10 mouse cellular contexts compared by ENCODE assay signal in the genomic region with DNA sequence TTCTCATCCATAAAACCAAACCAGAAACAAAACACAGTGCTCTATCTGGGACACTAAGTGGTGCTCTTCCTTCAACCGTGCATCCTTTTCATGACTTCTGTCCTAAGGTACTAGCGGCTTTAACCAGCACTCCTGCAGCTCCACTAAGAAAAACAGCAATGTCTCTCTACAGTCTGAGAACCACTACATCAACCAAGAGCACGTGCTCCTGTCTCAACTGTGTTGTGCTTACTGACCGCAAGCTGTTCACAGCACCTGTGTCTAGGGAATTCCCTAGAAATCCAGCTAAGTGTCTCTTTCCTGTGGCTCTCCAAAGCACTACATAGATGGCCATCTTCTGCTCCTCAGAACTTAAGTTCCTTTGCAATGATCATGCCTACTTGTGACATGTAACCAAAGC. TPM values are rescaled to one million over a fixed set of nuclear protein-coding genes. Genes with fewer than 3 reads are reported as not detected.
A peak's percentile ranks its signal among the peaks of the same experiment; 100 is the strongest.
DNase-seq lines count a peak whose midpoint lies in the region; ATAC-seq and TF ChIP-seq lines count a peak whose summit lies in the region.
"Had no signal": no experiment of that assay in that cellular context is flagged by ENCODE, and none has a peak within 500 bp of the region (broad histone marks: within the 10 kb centered on the region; RNA-seq: fewer than 3 reads in every experiment).

No protein-coding gene starts in this region.

- peak overlapping the region; percentile 49; the same call in 1 of the 2 replicates for H3K27ac ChIP-seq in liver, embryonic 11.5 days (ENCODE audit: low read depth, low read length)
- H3K27ac ChIP-seq in forebrain, embryonic 12.5 days, result peak overlapping the region; percentile 46
- H3K27ac ChIP-seq in limb, embryonic 12.5 days, result peak overlapping the region; percentile 25; the same call in 1 of the 2 replicates
- H3K27ac ChIP-seq in stomach, embryonic 14.5 days (ENCODE audit: low read length), result no peak overlapping the region
- H3K27ac ChIP-seq in cerebellum, adult 2 months (ENCODE audit: insufficient read depth, low read length), result no peak overlapping the region

- H3K9me3 ChIP-seq in liver, embryonic 11.5 days (ENCODE audit: control insufficient read depth, low read length), result no peaks in the 10 kb centered on the region
- no peaks in the 10 kb centered on the region for H3K9me3 ChIP-seq in forebrain, embryonic 12.5 days
- H3K9me3 ChIP-seq in limb, embryonic 12.5 days, result 0 out of 2 replicates have a peak, but pooled peaks cover 7% of the 10 kb centered on the region
- no peaks in the 10 kb centered on the region for H3K9me3 ChIP-seq in stomach, embryonic 14.5 days (ENCODE audit: control insufficient read depth, low read depth, low read length)

- no peak for DNase-seq in liver, embryonic 11.5 days (ENCODE audit: low spot score)
- no peak for DNase-seq in liver
- DNase-seq in cerebellum, adult 2 months, result no peak
- no peak for DNase-seq in frontal cortex, postnatal 14 days (ENCODE audit: low spot score in 2 of 2)
- DNase-seq: lung, adult 18-20 months; right cerebral cortex, postnatal 25 days had no signal

- peak overlapping the region; percentile 68 for H3K4me2 ChIP-seq in liver, embryonic 11.5 days
- H3K4me2 ChIP-seq in forebrain, embryonic 12.5 days, result peak overlapping the region; percentile 79
- peak overlapping the region; percentile 67 for H3K4me2 ChIP-seq in limb, embryonic 12.5 days
- peak overlapping the region; percentile 75; the same call in 1 of the 2 replicates for H3K4me2 ChIP-seq in stomach, embryonic 14.5 days (replicated peaks; ENCODE audit: low read depth, low read length)

- peaks cover 58% of the 10 kb centered on the region for H3K36me3 ChIP-seq in liver, embryonic 11.5 days (ENCODE audit: control insufficient read depth, insufficient read depth, low read length)
- H3K36me3 ChIP-seq in forebrain, embryonic 12.5 days (replicated peaks), result peaks cover 65% of the 10 kb centered on the region
- peaks cover 78% of the 10 kb centered on the region for H3K36me3 ChIP-seq in limb, embryonic 12.5 days
- peaks cover 63% of the 10 kb centered on the region for H3K36me3 ChIP-seq in stomach, embryonic 14.5 days (ENCODE audit: control insufficient read depth, insufficient read depth, low read length)

- no peak for TF ChIP-seq POLR2A in cerebellum, adult 2 months (IDR thresholded peaks at IDR 0.05; ENCODE audit: borderline replicate concordance, insufficient read depth, low read length)

- peaks cover 35% of the 10 kb centered on the region for H3K4me1 ChIP-seq in liver, embryonic 11.5 days (replicated peaks; ENCODE audit: control insufficient read depth, insufficient read depth, low read length)
- peaks cover 40% of the 10 kb centered on the region for H3K4me1 ChIP-seq in forebrain, embryonic 12.5 days
- H3K4me1 ChIP-seq in limb, embryonic 12.5 days (replicated peaks), result peaks cover 34% of the 10 kb centered on the region
- peaks cover 21% of the 10 kb centered on the region for H3K4me1 ChIP-seq in stomach, embryonic 14.5 days (ENCODE audit: control insufficient read depth, insufficient read depth, low read length)
- peaks cover 3% of the 10 kb centered on the region; the same call in 1 of the 2 replicates for H3K4me1 ChIP-seq in cerebellum, adult 2 months (ENCODE audit: control insufficient read depth, insufficient read depth, low read length)

- H3K9ac ChIP-seq in liver, embryonic 11.5 days (ENCODE audit: low read depth, low read length), result peak overlapping the region; percentile 96
- 0 out of 2 replicates have a peak overlapping the region, but pooled peaks have one; percentile 5 for H3K9ac ChIP-seq in forebrain, embryonic 12.5 days
- H3K9ac ChIP-seq in limb, embryonic 12.5 days (replicated peaks), result peak overlapping the region; percentile 42
- H3K9ac ChIP-seq in stomach, embryonic 14.5 days (replicated peaks; ENCODE audit: low read depth, low read length), result no peak overlapping the region

- H3K4me3 ChIP-seq in liver, embryonic 11.5 days (ENCODE audit: low read depth, low read length), result peak overlapping the region; percentile 95
- peak overlapping the region; percentile 7 for H3K4me3 ChIP-seq in forebrain, embryonic 12.5 days (replicated peaks)
- H3K4me3 ChIP-seq in limb, embryonic 12.5 days (replicated peaks), result peak overlapping the region; percentile 95
- no peak overlapping the region for H3K4me3 ChIP-seq in stomach, embryonic 14.5 days (ENCODE audit: low read depth, low read length)
- H3K4me3 ChIP-seq in cerebellum, adult 2 months (replicated peaks; ENCODE audit: insufficient read depth, low read depth, low read length), result no peak overlapping the region

- no peaks in the 10 kb centered on the region for H3K27me3 ChIP-seq in liver, embryonic 11.5 days (replicated peaks; ENCODE audit: control insufficient read depth, insufficient read depth, low read length)
- H3K27me3 ChIP-seq in forebrain, embryonic 12.5 days, result no peaks in the 10 kb centered on the region
- H3K27me3 ChIP-seq in limb, embryonic 12.5 days, result no peaks in the 10 kb centered on the region
- H3K27me3 ChIP-seq in stomach, embryonic 14.5 days (ENCODE audit: control insufficient read depth, insufficient read depth, low read length), result no peaks in the 10 kb centered on the region
- H3K27me3 ChIP-seq in cerebellum, adult 2 months (ENCODE audit: control insufficient read depth, insufficient read depth, low read length), result no peaks in the 10 kb centered on the region

- 73% methylated on average over 4 of the region's 4 CpGs for WGBS in liver, embryonic 11.5 days
- WGBS in forebrain, embryonic 12.5 days, result 74% methylated on average over 4 of the region's 4 CpGs
- WGBS in limb, embryonic 12.5 days, result 53% methylated on average over 4 of the region's 4 CpGs
- WGBS in stomach, embryonic 14.5 days, result 43% methylated on average over 4 of the region's 4 CpGs
- WGBS in cerebellum, adult 2 months, result 25% methylated on average over 4 of the region's 4 CpGs

- no peak for TF ChIP-seq CTCF in cerebellum, adult 2 months (IDR thresholded peaks at IDR 0.05; ENCODE audit: borderline replicate concordance, insufficient read depth, low read depth, low read length)

- ATAC-seq in liver, embryonic 11.5 days (replicated peaks; ENCODE audit: low FRiP score), result no peak
- ATAC-seq in forebrain, embryonic 12.5 days (ENCODE audit: low FRiP score), result no peak
- no peak for ATAC-seq in limb, embryonic 12.5 days (ENCODE audit: insufficient number of reproducible peaks, insufficient read depth, low FRiP score, low TSS enrichment, low read depth)
- no peak for ATAC-seq in stomach, embryonic 14.5 days (ENCODE audit: insufficient number of reproducible peaks, insufficient read depth, low FRiP score, low read depth)
- no peak for ATAC-seq in inflammation-experienced regulatory T-cells, adult 6 months

RNA-seq across cellular contexts. Expression of gene Srrt, which starts 2.7 kb away (rescaled TPM):
- 165 and 169 TPM in 2 replicates for polyA plus RNA-seq in liver, embryonic 11.5 days (2014; fragmentation: Nextera tagmentation; extraction: Ambion mirVana)
- polyA plus RNA-seq in forebrain, embryonic 12.5 days (2016; fragmentation: Nextera tagmentation; extraction: Ambion mirVana), result 184 and 198 TPM in 2 replicates
- 182 and 185 TPM in 2 replicates for polyA plus RNA-seq in limb, embryonic 12.5 days (2016; fragmentation: Nextera tagmentation; extraction: Ambion mirVana)
- 111 and 120 TPM in 2 replicates for polyA plus RNA-seq in stomach, embryonic 14.5 days (2014; fragmentation: Nextera tagmentation; extraction: Ambion mirVana)
- 10 to 100 TPM; 58.1 to 76.1 (median 61.2) TPM for polyA plus RNA-seq in inflammation-experienced regulatory T-cells, adult 6 months (2017; shearing (Covaris generic))
- polyA plus RNA-seq in cerebellum, adult 2 months (2012; rRNA removed), result 208 and 224 TPM in 2 replicates

RNA-seq across cellular contexts. Expression of gene Trip6, which starts 9.4 kb away (rescaled TPM):
- polyA plus RNA-seq in liver, embryonic 11.5 days (2014; fragmentation: Nextera tagmentation; extraction: Ambion mirVana), result 31.0 and 31.6 TPM in 2 replicates
- 41.3 and 43.9 TPM in 2 replicates for polyA plus RNA-seq in forebrain, embryonic 12.5 days (2016; fragmentation: Nextera tagmentation; extraction: Ambion mirVana)
- polyA plus RNA-seq in limb, embryonic 12.5 days (2016; fragmentation: Nextera tagmentation; extraction: Ambion mirVana), result 81.6 and 86.9 TPM in 2 replicates
- 75.3 and 76.2 TPM in 2 replicates for polyA plus RNA-seq in stomach, embryonic 14.5 days (2014; fragmentation: Nextera tagmentation; extraction: Ambion mirVana)
- 1 to 10 TPM; 1.4 to 1.7 (median 1.6) TPM for polyA plus RNA-seq in inflammation-experienced regulatory T-cells, adult 6 months (2017; shearing (Covaris generic))
- polyA plus RNA-seq in cerebellum, adult 2 months (2012; rRNA removed), result 10.3 and 11.0 TPM in 2 replicates

RNA-seq across cellular contexts. Expression of gene Ufsp1, which starts 10.4 kb away (rescaled TPM):
- polyA plus RNA-seq in liver, embryonic 11.5 days (2014; fragmentation: Nextera tagmentation; extraction: Ambion mirVana), result 13.3 and 13.5 TPM in 2 replicates
- polyA plus RNA-seq in forebrain, embryonic 12.5 days (2016; fragmentation: Nextera tagmentation; extraction: Ambion mirVana), result 6.0 and 7.2 TPM in 2 replicates
- 6.7 and 6.8 TPM in 2 replicates for polyA plus RNA-seq in limb, embryonic 12.5 days (2016; fragmentation: Nextera tagmentation; extraction: Ambion mirVana)
- polyA plus RNA-seq in stomach, embryonic 14.5 days (2014; fragmentation: Nextera tagmentation; extraction: Ambion mirVana), result 8.1 and 8.5 TPM in 2 replicates
- polyA plus RNA-seq in inflammation-experienced regulatory T-cells, adult 6 months (2017; shearing (Covaris generic)), result 1 to 10 TPM in 2 of 3 experiments, under 1 TPM in 1; 0.32 to 2.0 (median 1.5) TPM
- 27.9 and 28.2 TPM in 2 replicates for polyA plus RNA-seq in cerebellum, adult 2 months (2012; rRNA removed)

RNA-seq across cellular contexts. Expression of gene Ache, which starts 17.5 kb away (rescaled TPM):
- polyA plus RNA-seq in liver, embryonic 11.5 days (2014; fragmentation: Nextera tagmentation; extraction: Ambion mirVana), result 22.7 and 23.3 TPM in 2 replicates
- 3.1 and 3.6 TPM in 2 replicates for polyA plus RNA-seq in forebrain, embryonic 12.5 days (2016; fragmentation: Nextera tagmentation; extraction: Ambion mirVana)
- polyA plus RNA-seq in limb, embryonic 12.5 days (2016; fragmentation: Nextera tagmentation; extraction: Ambion mirVana), result 7.7 and 8.3 TPM in 2 replicates
- polyA plus RNA-seq in stomach, embryonic 14.5 days (2014; fragmentation: Nextera tagmentation; extraction: Ambion mirVana), result 11.9 and 12.1 TPM in 2 replicates
- polyA plus RNA-seq in inflammation-experienced regulatory T-cells, adult 6 months (2017; shearing (Covaris generic)), result not detected
- polyA plus RNA-seq in cerebellum, adult 2 months (2012; rRNA removed), result 155 and 165 TPM in 2 replicates

RNA-seq across cellular contexts. Expression of gene Slc12a9, which starts 28.6 kb away (rescaled TPM):
- polyA plus RNA-seq in liver, embryonic 11.5 days (2014; fragmentation: Nextera tagmentation; extraction: Ambion mirVana), result 6.4 and 7.0 TPM in 2 replicates
- polyA plus RNA-seq in forebrain, embryonic 12.5 days (2016; fragmentation: Nextera tagmentation; extraction: Ambion mirVana), result 17.3 and 17.4 TPM in 2 replicates
- polyA plus RNA-seq in limb, embryonic 12.5 days (2016; fragmentation: Nextera tagmentation; extraction: Ambion mirVana), result 13.8 and 16.3 TPM in 2 replicates
- 8.0 and 10.1 TPM in 2 replicates for polyA plus RNA-seq in stomach, embryonic 14.5 days (2014; fragmentation: Nextera tagmentation; extraction: Ambion mirVana)
- polyA plus RNA-seq in inflammation-experienced regulatory T-cells, adult 6 months (2017; shearing (Covaris generic)), result 10 to 100 TPM in 2 of 3 experiments, 1 to 10 TPM in 1; 6.0 to 15.2 (median 11.0) TPM
- 31.0 and 31.6 TPM in 2 replicates for polyA plus RNA-seq in cerebellum, adult 2 months (2012; rRNA removed)

Comparison
In these comparisons a context has a peak if more than half of its experiments do, and no peak if none do; other contexts are left out.
1. H3K27ac ChIP-seq: peak in liver, embryonic 11.5 days (single experiment), forebrain, embryonic 12.5 days (single experiment) and limb, embryonic 12.5 days (single experiment); none in stomach, embryonic 14.5 days (single experiment) and cerebellum, adult 2 months (single experiment).
2. H3K4me3 ChIP-seq: peak in liver, embryonic 11.5 days (single experiment), forebrain, embryonic 12.5 days (single experiment) and limb, embryonic 12.5 days (single experiment); none in stomach, embryonic 14.5 days (single experiment) and cerebellum, adult 2 months (single experiment).
3. Peak in every context shown above with its lines, with median percentiles within 50 percentile points of each other: H3K4me2 ChIP-seq.